In genomic region chr5:64581461-64581860, GRCm38 (mm10) we compare ENCODE assay signal across 9 mouse cellular contexts.
DNase-seq lines count a peak whose midpoint lies in the region; ATAC-seq and TF ChIP-seq lines count a peak whose summit lies in the region.
"Had no signal": no experiment of that assay in that cellular context is flagged by ENCODE, and none has a peak within 500 bp of the region (broad histone marks: within the 10 kb centered on the region; RNA-seq: fewer than 3 reads in every experiment).

No protein-coding gene starts in this region.

- no peak for DNase-seq in hindbrain, postnatal 0 days (ENCODE audit: low spot score)
- peak; percentile 73 to 85 for DNase-seq in gastrocnemius, postnatal 4 days (ENCODE audit: low spot score in 2 of 2)
- DNase-seq in lung, postnatal 4 days: peak; percentile 67 to 83
- no peak for DNase-seq in layer of hippocampus, postnatal 14 days (ENCODE audit: low spot score in 2 of 2)
- DNase-seq in thymus, postnatal 0 days (ENCODE audit: low spot score): no peak
- no peak for DNase-seq in cerebellum, adult 11 months

- no peaks in the 10 kb centered on the region for H3K9me3 ChIP-seq in hindbrain, postnatal 0 days (ENCODE audit: low read length)
- H3K9me3 ChIP-seq in hindbrain, embryonic 12.5 days (replicated peaks): no peaks in the 10 kb centered on the region
- no peaks in the 10 kb centered on the region for H3K9me3 ChIP-seq in kidney, embryonic 14.5 days (ENCODE audit: control insufficient read depth, low read length)
- H3K9me3 ChIP-seq: stomach, embryonic 15.5 days had no signal

- no peak overlapping the region for H3K4me3 ChIP-seq in hindbrain, postnatal 0 days (ENCODE audit: low read length)
- H3K4me3 ChIP-seq in hindbrain, embryonic 12.5 days: no peak overlapping the region
- H3K4me3 ChIP-seq in kidney, embryonic 14.5 days (ENCODE audit: low read length): no peak overlapping the region
- H3K4me3 ChIP-seq: stomach, embryonic 15.5 days had no signal

- no peak overlapping the region for H3K4me2 ChIP-seq in hindbrain, postnatal 0 days (ENCODE audit: low read depth, low read length)
- no peak overlapping the region for H3K4me2 ChIP-seq in hindbrain, embryonic 12.5 days (replicated peaks)
- H3K4me2 ChIP-seq in kidney, embryonic 14.5 days (replicated peaks; ENCODE audit: low read depth, low read length): no peak overlapping the region
- H3K4me2 ChIP-seq: stomach, embryonic 15.5 days had no signal

- H3K27me3 ChIP-seq in hindbrain, postnatal 0 days (ENCODE audit: insufficient read depth, low read length): no peaks in the 10 kb centered on the region
- no peaks in the 10 kb centered on the region for H3K27me3 ChIP-seq in hindbrain, embryonic 12.5 days
- no peaks in the 10 kb centered on the region for H3K27me3 ChIP-seq in kidney, embryonic 14.5 days (ENCODE audit: control insufficient read depth, insufficient read depth, low read length)
- H3K27me3 ChIP-seq: stomach, embryonic 15.5 days had no signal

- 56% methylated on average over 8 of the region's 8 CpGs for WGBS in hindbrain, postnatal 0 days
- 73% methylated on average over 8 of the region's 8 CpGs for WGBS in hindbrain, embryonic 12.5 days
- WGBS in kidney, embryonic 14.5 days: 47% methylated on average over 8 of the region's 8 CpGs

- TF ChIP-seq CTCF in hindbrain, postnatal 0 days (IDR thresholded peaks at IDR 0.05; ENCODE audit: low read depth): peak; percentile 20; the same call in 1 of the 2 replicates

- no peak overlapping the region for H3K27ac ChIP-seq in hindbrain, postnatal 0 days
- no peak overlapping the region for H3K27ac ChIP-seq in hindbrain, embryonic 12.5 days
- H3K27ac ChIP-seq in kidney, embryonic 14.5 days (ENCODE audit: low read depth, low read length): peak overlapping the region; percentile 66; the same call in 1 of the 2 replicates

- peaks cover 7% of the 10 kb centered on the region for H3K4me1 ChIP-seq in hindbrain, postnatal 0 days (ENCODE audit: insufficient read depth, low read length)
- peaks cover 18% of the 10 kb centered on the region for H3K4me1 ChIP-seq in hindbrain, embryonic 12.5 days
- H3K4me1 ChIP-seq in kidney, embryonic 14.5 days (ENCODE audit: control insufficient read depth, insufficient read depth, low read length): peaks cover 40% of the 10 kb centered on the region

- ATAC-seq in hindbrain, postnatal 0 days: no peak
- ATAC-seq in hindbrain, embryonic 12.5 days (ENCODE audit: low FRiP score): no peak
- no peak for ATAC-seq in kidney, embryonic 14.5 days (ENCODE audit: low FRiP score, low TSS enrichment)

- no peaks in the 10 kb centered on the region for H3K36me3 ChIP-seq in hindbrain, postnatal 0 days (ENCODE audit: insufficient read depth, low read length)
- no peaks in the 10 kb centered on the region for H3K36me3 ChIP-seq in hindbrain, embryonic 12.5 days
- no peaks in the 10 kb centered on the region for H3K36me3 ChIP-seq in kidney, embryonic 14.5 days (ENCODE audit: control insufficient read depth, insufficient read depth, low read length)
- H3K36me3 ChIP-seq: stomach, embryonic 15.5 days had no signal

- no peak overlapping the region for H3K9ac ChIP-seq in hindbrain, postnatal 0 days (replicated peaks; ENCODE audit: low read length)
- no peak overlapping the region for H3K9ac ChIP-seq in hindbrain, embryonic 12.5 days
- no peak overlapping the region for H3K9ac ChIP-seq in kidney, embryonic 14.5 days (ENCODE audit: low read depth, low read length)
- H3K9ac ChIP-seq: stomach, embryonic 15.5 days had no signal

Comparison
In these comparisons a context has a peak if more than half of its experiments do, and no peak if none do; other contexts are left out.
1. DNase-seq: peak in gastrocnemius, postnatal 4 days (2 of 2) and lung, postnatal 4 days (2 of 2); none in hindbrain, postnatal 0 days (single experiment), layer of hippocampus, postnatal 14 days (0 of 2), thymus, postnatal 0 days (single experiment) and cerebellum, adult 11 months (single experiment).